Mouse (Mus musculus): ENCODE data around the gene Socs5.
"Not testable (repeated sequence)": the region's sequence is repeated elsewhere in the genome, so short reads cannot be mapped to it uniquely, and the experiment has no call there.

Socs5 gene

GRCm38 (mm10) chr17:87107623-87108221, at the start of gene Socs5:
Gene Socs5 (plus strand): TSS chr17:87107679.
- DNase-seq (ENCODE audit: low read depth in 1 of 2, low spot score in 2 of 2): peak in 1 of 2 experiments; percentile 28

GRCm38 (mm10) chr17:87062639-87063038, 44.8 kb upstream of the Socs5 start:
- DNase-seq (ENCODE audit: low read depth in 1 of 2, low spot score in 2 of 2): no peak

- DNase-seq (ENCODE audit: low read depth in 1 of 2, low spot score in 2 of 2): no peak
Observed at GRCm38 (mm10) chr17:87063461-87063860, 44.0 kb upstream of the Socs5 start.

GRCm38 (mm10) chr17:87063969-87064368, 43.5 kb upstream of the Socs5 start:
- DNase-seq (ENCODE audit: low read depth in 1 of 2, low spot score in 2 of 2): no peak

- no peak for DNase-seq (ENCODE audit: low read depth in 1 of 2, low spot score in 2 of 2)
Observed at GRCm38 (mm10) chr17:87068997-87069396, 38.5 kb upstream of the Socs5 start.

- DNase-seq (ENCODE audit: low read depth in 1 of 2, low spot score in 2 of 2): not testable (repeated sequence)
Observed at GRCm38 (mm10) chr17:87072183-87072582, 35.3 kb upstream of the Socs5 start.

GRCm38 (mm10) chr17:87072766-87073440, 34.6 kb upstream of the Socs5 start:
- no peak for DNase-seq (ENCODE audit: low read depth in 1 of 2, low spot score in 2 of 2)

GRCm38 (mm10) chr17:87073470-87073869, 34.0 kb upstream of the Socs5 start:
- no peak for DNase-seq (ENCODE audit: low read depth in 1 of 2, low spot score in 2 of 2)

GRCm38 (mm10) chr17:87078217-87078616, 29.3 kb upstream of the Socs5 start:
- DNase-seq (ENCODE audit: low read depth in 1 of 2, low spot score in 2 of 2): not testable (repeated sequence)

- no peak for DNase-seq (ENCODE audit: low read depth in 1 of 2, low spot score in 2 of 2)
Observed at GRCm38 (mm10) chr17:87080724-87081123, 26.8 kb upstream of the Socs5 start.

GRCm38 (mm10) chr17:87082547-87082946, 24.9 kb upstream of the Socs5 start:
- DNase-seq (ENCODE audit: low read depth in 1 of 2, low spot score in 2 of 2): no peak

GRCm38 (mm10) chr17:87083671-87084070, 23.8 kb upstream of the Socs5 start:
- DNase-seq (ENCODE audit: low read depth in 1 of 2, low spot score in 2 of 2): no peak

- no peak for DNase-seq (ENCODE audit: low read depth in 1 of 2, low spot score in 2 of 2)
Observed at GRCm38 (mm10) chr17:87085726-87086125, 21.8 kb upstream of the Socs5 start.

- no peak for DNase-seq (ENCODE audit: low read depth in 1 of 2, low spot score in 2 of 2)
Observed at GRCm38 (mm10) chr17:87089296-87089695, 18.2 kb upstream of the Socs5 start.

GRCm38 (mm10) chr17:87093061-87093460, 14.4 kb upstream of the Socs5 start:
- DNase-seq (ENCODE audit: low read depth in 1 of 2, low spot score in 2 of 2): no peak

GRCm38 (mm10) chr17:87096951-87097350, 10.5 kb upstream of the Socs5 start:
- no peak for DNase-seq (ENCODE audit: low read depth in 1 of 2, low spot score in 2 of 2)

GRCm38 (mm10) chr17:87097576-87097975, 9.9 kb upstream of the Socs5 start:
- no peak for DNase-seq (ENCODE audit: low read depth in 1 of 2, low spot score in 2 of 2)

- DNase-seq (ENCODE audit: low read depth in 1 of 2, low spot score in 2 of 2): no peak
Observed at GRCm38 (mm10) chr17:87100947-87101346, 6.5 kb upstream of the Socs5 start.

- no peak for DNase-seq (ENCODE audit: low read depth in 1 of 2, low spot score in 2 of 2)
Observed at GRCm38 (mm10) chr17:87102636-87103035, 4.8 kb upstream of the Socs5 start.

GRCm38 (mm10) chr17:87103060-87103459, 4.4 kb upstream of the Socs5 start:
- no peak for DNase-seq (ENCODE audit: low read depth in 1 of 2, low spot score in 2 of 2)

- no peak for DNase-seq (ENCODE audit: low read depth in 1 of 2, low spot score in 2 of 2)
Observed at GRCm38 (mm10) chr17:87104276-87104675, 3.2 kb upstream of the Socs5 start.

GRCm38 (mm10) chr17:87105941-87106340, 1.5 kb upstream of the Socs5 start:
- DNase-seq (ENCODE audit: low read depth in 1 of 2, low spot score in 2 of 2): no peak

All from monocyte, adult 2 months (primary cell).